Mouse (Mus musculus): ENCODE measurements around the gene Zfp575. TPM values are rescaled to one million over a fixed set of nuclear protein-coding genes. Genes with fewer than 3 reads are reported as not detected.

Gene Zfp575
- total RNA-seq, 2 experiments from 2014 or later: 0.75 TPM; not detected in 1

- ATAC-seq (replicated peaks; ENCODE audit: poor library complexity, severe bottlenecking): no peak
Observed at GRCm38 (mm10) chr7:24565627-24566026, 21.8 kb downstream of the Zfp575 start.

DNA sequence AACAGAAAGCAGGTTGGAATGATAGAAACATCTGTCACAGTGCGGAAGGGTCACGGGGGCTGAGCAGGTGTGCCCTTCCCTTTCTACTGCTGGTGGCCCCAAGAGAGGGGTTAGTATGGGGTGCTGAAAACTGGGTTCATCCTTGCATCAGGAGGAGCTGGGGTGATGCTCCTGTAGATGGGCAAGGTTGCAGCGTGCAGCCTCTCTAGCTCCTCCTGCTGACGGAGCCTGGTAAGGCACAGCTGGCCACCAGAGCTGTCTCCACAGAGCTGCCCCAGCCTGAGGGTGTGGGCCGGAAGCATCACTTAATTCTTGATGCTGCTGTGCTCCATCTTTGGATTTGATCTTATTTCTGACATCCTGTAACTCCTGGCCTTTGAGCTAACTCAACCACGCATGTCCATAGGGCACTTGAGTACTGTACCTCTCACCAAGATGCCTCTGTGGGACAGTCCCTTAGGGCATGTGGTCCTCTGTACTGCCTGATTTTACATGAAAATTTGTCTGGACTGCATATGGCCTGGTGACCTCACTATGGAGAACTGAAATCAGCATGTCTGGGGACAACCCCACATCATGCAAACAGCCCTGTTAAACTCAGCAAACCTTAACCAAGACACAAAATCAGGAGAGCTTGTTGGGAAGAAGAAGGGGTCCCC is 22.7 kb downstream of the Zfp575 start:
- peak; percentile 91 for ATAC-seq (replicated peaks; ENCODE audit: poor library complexity, severe bottlenecking)

- no peak for ATAC-seq (replicated peaks; ENCODE audit: poor library complexity, severe bottlenecking)
Observed at GRCm38 (mm10) chr7:24563837-24564206, 23.6 kb downstream of the Zfp575 start.

GRCm38 (mm10) chr7:24563191-24563836 is 24.1 kb downstream of the Zfp575 start:
- no peak for ATAC-seq (replicated peaks; ENCODE audit: poor library complexity, severe bottlenecking)

GRCm38 (mm10) chr7:24561450-24561849 is 26.0 kb downstream of the Zfp575 start:
- ATAC-seq (replicated peaks; ENCODE audit: poor library complexity, severe bottlenecking): no peak

DNA sequence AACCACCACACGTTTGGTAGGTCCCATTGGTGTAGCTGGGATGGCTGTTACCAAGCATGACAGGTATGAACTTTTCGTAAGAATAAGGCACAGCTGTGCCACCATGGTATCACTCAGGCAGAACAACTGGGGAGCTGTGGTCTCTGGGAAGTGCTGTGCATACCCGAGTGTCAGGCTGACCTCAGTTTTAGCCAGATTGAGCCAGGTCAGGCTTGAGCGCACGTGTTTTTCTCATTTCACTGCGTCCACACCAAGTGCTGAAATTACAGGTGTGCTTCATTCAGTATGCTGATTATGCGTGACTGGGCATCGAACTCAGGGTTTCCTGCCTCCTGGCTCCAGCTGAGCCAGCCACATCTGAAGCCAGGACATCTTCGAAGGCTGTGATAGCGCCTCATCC is 31.7 kb downstream of the Zfp575 start:
- no peak for ATAC-seq (replicated peaks; ENCODE audit: poor library complexity, severe bottlenecking)

DNA sequence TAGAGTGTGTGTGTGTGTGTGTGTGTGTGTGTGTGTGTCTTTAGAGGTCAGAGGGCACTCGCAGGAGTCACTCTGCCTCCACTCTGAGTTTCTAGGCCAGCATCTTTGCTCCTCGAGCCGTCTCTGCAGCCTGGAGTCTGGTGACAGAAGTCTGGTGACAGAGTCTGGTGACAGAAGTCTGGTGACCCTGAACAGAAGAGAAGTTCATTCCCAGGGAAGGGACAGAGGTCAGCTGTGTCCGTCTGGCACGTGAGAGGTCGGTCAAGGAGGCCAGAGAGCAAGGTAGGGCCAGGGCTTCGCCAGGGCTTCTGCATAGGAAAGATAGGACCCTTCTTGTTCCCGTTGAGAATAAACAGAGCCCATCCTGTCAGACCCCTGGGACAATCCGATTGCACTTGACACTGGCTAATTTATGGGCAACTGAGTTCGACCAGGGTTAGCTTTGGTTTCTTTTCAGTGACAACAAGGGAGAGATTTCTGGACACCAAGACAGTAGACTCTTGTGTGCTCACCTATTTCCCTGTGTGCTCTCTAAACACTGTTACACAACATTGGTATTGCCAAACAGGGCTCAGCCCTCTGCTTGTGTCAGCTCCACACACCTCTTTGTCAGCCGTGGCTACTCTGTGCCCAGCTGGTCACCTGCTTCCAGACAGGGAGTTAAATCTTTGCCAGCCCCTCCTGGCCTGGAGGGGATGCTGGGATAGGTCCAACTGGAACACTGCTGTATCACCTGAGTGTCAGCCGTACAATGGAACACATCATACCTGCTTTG is 35.3 kb downstream of the Zfp575 start:
- ATAC-seq (replicated peaks; ENCODE audit: poor library complexity, severe bottlenecking): no peak

GRCm38 (mm10) chr7:24547534-24548036 is 39.9 kb downstream of the Zfp575 start:
- no peak for ATAC-seq (replicated peaks; ENCODE audit: poor library complexity, severe bottlenecking)

GRCm38 (mm10) chr7:24546634-24547389 is 40.6 kb downstream of the Zfp575 start:
- ATAC-seq (replicated peaks; ENCODE audit: poor library complexity, severe bottlenecking): peak; percentile 99

GRCm38 (mm10) chr7:24546068-24546614 is 41.3 kb downstream of the Zfp575 start, which contains the start of the genes Pinlyp and Xrcc1:
TSS of gene Pinlyp (minus strand) at chr7:24546118.
TSS of gene Xrcc1 (plus strand) at chr7:24546289.
- no peak for ATAC-seq (replicated peaks; ENCODE audit: poor library complexity, severe bottlenecking)

GRCm38 (mm10) chr7:24544506-24544905 is 42.9 kb downstream of the Zfp575 start:
- ATAC-seq (replicated peaks; ENCODE audit: poor library complexity, severe bottlenecking): no peak

DNA sequence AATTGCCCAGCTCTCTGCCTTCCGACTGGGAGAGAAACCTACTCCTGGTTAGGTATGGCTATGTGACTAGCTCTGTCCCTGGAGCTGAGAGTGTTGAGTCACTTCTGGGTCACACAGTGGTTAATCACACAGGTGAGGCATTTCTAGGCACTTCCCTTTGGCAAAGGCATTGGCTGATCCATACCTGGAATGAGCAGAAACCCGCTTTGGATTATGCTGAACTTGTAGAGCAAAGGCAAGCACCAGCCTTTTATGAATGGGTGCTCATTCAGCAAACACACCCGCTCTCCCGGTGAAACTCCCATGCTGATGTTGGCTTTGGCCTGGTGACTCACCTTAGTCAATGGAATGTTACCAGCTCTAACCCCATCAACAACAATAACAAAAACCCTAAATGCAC is 47.8 kb downstream of the Zfp575 start:
- ATAC-seq (replicated peaks; ENCODE audit: poor library complexity, severe bottlenecking): no peak

GRCm38 (mm10) chr7:24538701-24539100 is 48.7 kb downstream of the Zfp575 start:
- ATAC-seq (replicated peaks; ENCODE audit: poor library complexity, severe bottlenecking): peak; percentile 93

GRCm38 (mm10) chr7:24538154-24538553 is 49.3 kb downstream of the Zfp575 start:
- ATAC-seq (replicated peaks; ENCODE audit: poor library complexity, severe bottlenecking): no peak

DNA sequence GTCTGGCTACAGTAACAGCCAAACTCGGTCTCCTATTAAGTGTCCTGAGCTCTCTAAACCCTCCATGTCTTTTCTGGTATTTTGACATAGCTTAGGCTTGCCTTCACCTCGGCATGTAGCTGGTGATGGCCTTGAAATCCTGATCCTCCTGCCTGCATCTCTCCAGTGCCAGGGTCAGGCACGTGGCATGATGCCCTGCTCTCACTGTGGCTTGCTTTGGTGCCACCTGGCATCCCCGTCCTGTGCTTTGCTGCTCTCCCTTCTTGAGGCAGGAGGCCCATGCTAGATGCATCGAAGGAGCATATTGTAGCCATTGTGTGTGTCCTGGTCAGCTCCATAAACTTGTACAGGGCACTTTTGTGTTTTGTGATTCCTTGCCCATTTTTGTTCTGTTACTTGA is 49.9 kb downstream of the Zfp575 start:
- no peak for ATAC-seq (replicated peaks; ENCODE audit: poor library complexity, severe bottlenecking)

DNA sequence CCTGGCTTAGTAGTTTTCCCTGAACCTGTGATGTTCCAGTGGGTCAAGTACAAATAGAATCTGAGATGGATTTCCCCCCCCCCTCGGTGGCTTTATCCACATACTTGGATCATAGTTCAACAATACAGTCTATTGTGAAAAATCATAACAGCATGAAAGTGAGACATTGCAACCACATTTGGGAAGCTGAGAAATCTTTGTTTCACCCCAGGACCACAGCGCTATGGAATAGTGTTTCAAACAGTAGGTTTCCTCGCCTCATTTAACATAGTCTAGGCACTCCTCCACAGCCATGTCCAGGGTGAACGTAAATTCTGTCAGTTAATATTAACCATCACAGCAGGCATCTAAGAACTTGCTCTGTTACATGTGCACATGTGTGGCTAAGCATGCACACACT is 50.4 kb downstream of the Zfp575 start:
- no peak for ATAC-seq (replicated peaks; ENCODE audit: poor library complexity, severe bottlenecking)

GRCm38 (mm10) chr7:24534301-24534700 is 53.1 kb downstream of the Zfp575 start:
- no peak for ATAC-seq (replicated peaks; ENCODE audit: poor library complexity, severe bottlenecking)

Data from granulocyte monocyte progenitor cell, adult 5-6 weeks (primary cell).